Mouse (Mus musculus) telencephalon, adult 2 months (tissue): ENCODE measurements around the gene Tmem116.
A peak's percentile ranks its signal among the peaks of the same experiment; 100 is the strongest.

ENCODE experiments used
- DNase-seq: peaks from one replicate; pipeline ENCODE4 v3.0.0-alpha.2; 2011; ENCODE audit warnings: low read depth, low spot score

The Tmem116 gene

DNA sequence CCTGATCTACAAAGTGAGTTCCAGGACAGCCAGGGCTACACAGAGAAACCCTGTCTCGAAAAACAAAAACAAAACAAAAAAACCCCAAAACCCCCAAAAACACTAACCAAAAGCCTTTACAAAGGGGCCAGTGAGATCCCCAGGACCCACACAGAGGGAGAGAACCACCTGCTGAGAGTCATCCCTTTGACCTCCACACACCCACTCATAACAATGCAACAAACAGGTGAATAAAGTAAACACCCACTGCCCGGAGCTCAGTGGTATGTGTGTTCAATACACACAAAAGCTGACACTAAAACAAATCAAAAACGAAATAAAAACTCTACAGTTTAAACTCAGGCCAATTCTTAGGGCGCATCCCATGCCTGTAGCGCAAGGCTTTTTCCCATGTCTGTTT is 88.4 kb downstream of the Tmem116 start:
- DNase-seq, result no peak

DNA sequence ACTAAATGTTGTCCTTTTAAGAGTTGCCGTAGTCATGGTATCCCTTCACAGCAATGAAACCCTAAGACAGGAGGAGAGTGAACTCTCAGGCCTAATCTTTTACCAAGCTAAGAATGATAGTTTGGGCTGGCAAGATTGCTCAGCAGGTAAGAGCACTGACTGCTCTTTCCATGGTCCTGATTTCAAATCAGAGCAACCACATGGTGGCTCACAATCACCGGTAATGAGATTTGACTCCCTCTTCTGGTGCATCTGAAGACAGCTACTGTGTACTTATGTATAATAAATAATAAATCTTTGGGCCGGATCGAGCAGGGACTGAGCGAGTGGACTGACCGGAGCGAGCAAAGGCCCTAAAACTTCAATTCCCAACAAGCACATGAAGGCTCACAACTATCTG is 89.5 kb downstream of the Tmem116 start:
- DNase-seq, result no peak

DNA sequence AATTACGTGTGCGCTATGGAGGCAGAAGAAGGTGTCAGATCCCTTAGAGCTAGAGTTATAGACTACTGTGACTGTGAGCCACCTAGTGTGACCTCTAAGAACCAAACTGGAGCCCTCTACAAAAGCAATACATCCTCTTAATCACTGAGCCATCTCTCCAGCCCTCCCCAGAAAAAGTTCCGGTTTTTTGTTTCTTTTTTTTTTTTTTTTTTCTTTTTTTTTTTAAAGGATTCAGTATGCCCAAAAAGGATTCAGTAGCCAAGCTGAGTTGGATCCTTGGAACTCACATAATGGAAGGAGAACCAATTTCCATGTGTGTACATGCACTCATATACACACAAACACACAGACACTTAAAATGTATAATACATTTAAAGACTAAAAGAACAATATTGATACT is 91.7 kb downstream of the Tmem116 start:
- DNase-seq, result no peak

DNA sequence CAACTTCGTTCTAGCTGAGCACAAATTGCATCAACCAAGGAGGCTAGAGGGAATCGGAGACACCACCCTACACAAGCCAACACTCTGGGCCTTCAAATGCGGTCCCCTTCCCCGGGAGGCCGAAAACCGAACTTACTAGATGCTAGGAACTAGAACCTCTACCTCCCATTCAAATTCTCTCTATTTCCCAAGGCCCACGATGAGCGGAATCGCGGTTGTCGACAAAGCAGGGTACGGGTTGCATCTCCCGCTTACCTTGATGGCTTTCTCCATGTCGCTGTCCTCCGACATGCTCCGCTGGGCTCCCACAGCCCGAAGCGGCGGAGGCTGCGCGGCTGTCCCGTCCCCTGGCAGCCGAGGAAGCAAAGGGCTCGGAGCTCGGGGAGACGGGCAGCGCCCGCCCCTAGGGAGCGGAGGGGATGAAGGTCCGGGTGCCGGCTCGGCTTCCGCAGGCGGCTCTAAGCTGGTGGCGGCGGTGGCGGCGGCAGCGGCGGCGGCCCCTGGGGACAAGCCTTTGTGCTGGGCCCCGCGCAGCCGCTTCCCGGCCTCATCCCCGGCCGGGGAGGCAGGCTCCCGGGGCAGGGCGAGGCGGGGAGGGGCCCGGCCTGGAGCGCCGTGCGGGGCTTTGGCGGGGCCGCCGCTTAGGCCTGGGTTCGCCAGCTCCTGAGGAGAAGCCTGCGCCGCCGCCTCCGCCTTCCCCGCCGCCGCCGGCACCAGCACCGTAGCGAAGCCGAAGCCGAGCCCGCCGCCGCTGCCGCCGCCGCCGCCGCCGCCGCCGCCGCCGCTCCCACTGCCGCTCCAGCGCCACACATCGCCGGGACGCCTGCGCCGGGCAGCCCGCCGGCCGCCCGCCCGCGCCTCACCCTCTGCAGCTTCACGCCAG is 93.5 kb downstream of the Tmem116 start, which contains the start of the genes Adam1a and Gm42878:
Gene Adam1a, minus strand, starts transcription at position 573 of the 883 bp plus-strand sequence.
Gene Gm42878, minus strand, starts transcription at position 573 of the 883 bp plus-strand sequence.
- no peak for DNase-seq

DNA sequence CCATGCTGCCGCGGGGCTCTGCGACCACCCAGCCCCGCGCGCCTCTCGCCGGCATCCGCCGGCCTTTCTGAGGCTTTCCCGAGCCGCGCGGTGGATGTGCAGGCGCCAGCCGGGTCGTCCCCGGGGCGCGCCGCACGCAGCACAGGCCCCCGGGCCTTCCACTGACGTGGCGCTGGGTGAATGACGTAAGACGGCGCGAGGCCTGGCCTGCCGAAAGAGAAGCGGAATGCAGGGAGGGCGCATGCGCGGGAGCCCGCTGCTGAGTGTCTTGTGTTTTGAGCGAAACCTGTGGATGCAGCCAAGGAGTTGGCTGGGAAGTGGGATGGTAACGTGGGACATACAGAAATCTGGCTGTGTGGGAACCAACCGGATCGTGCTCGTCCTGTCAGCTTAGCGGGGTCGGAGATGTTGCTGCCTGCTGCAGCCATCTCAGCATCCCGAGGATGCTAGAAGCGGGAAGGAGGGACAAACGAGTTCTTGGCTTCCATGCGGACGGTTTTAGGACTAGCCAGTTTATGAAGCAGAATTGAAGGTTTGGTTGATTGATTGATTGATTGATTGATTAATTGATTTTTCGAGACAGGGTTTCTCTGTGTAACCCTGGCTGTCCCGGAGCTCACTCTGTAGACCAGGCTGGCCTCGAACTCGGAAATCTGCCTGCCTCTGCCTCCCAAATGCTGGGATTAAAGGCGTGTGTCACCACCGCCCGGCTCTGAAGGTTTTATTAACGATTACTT is 94.3 kb downstream of the Tmem116 start, which contains the start of gene Mapkapk5:
Gene Mapkapk5, minus strand, starts transcription at position 113 of the 737 bp plus-strand sequence.
- DNase-seq, result peak; percentile 91

DNA sequence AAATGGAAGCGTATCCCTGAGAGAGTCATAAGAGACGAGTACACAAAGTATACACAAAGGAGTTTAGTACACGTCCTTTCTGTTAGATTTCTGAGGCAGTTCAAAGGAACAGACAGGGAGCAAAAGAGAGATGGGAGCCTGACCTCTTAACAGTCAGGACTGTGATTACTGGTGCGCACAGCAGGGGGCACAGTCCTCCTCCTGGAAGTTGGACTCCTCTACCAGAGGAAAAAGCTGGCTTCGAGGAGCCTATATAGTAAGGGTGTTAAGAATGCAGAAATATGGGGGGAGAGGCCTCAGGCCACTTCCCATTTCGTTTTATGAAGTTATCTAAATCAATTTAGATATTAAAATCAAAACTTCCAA is 94.8 kb downstream of the Tmem116 start:
- no peak for DNase-seq

DNA sequence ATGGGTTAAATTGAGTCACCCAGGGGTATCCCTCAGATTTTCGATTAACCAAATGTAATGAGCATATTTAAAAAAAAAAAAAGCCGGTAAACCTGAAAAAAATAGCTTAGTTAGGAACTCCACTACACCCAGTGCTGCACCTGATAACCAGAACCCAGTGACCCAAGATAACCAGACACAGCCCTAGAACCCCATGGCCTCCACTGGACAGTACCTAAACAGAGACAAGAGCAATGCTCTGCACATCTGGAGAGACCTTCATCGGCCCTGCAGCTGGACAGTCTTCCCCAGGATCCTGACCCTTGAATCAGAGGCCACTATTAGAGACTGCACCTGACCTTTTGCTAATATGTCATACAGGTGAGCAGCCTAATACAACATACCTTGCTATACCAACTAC is 95.4 kb downstream of the Tmem116 start:
- no peak for DNase-seq

DNA sequence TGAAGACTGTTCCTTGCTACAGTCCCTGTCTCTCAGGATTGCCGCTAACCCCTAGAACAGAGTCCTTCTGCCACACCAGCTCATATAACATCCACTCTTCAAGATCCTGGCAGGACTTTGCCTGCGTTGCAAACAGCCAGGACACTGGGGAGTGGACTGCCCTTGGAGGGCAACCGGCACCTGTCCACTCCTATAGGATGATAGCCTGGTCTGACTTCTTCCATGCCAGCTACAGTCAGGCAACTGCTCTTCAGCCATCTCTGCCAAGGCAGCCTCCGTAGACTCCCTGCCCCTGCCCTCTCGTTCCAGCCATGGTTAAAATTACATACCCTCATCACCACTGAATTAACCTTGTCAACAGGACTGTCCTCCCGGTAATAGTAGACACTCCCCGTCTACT is 97.5 kb downstream of the Tmem116 start:
- no peak for DNase-seq

DNA sequence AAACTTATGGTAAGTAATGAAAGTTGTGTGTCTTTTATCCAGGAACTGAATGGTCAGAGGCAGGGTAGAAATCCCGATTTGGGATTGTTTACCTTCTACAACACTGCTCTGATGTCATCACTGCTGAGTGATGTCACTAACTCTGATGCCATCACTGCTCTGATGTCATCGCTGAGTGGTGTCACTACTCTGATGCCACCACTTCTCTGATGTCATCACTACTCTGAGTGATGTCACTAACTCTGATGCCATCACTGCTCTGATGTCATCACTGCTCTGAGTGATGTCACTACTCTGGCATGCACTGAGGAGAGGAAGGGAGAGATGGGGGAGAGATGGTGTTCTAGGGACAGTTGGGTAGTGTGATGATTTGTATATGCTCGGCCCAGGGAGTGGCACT is 110.7 kb downstream of the Tmem116 start:
- DNase-seq, result no peak

DNA sequence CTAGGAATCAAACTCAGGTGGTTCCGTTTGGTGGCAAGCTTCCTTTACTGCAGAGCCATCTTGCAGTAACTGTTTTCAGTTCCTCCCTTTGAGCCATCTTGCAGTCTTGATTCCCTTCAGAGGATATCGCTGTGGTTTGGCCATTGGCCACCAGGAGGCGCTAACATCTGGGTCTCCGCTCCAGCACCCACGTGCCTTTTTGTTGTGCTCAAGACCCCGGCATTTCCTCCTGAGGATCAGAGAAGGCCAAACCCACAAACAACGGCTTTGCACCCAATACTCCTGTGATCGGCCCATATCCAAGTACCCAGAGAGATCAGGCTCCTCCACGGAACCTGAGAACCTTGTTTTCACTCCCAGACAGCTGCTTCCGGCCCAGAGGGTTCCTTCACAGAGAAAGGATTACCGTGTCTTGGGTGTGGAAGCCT is 112.8 kb downstream of the Tmem116 start:
- DNase-seq, result peak; percentile 38

DNA sequence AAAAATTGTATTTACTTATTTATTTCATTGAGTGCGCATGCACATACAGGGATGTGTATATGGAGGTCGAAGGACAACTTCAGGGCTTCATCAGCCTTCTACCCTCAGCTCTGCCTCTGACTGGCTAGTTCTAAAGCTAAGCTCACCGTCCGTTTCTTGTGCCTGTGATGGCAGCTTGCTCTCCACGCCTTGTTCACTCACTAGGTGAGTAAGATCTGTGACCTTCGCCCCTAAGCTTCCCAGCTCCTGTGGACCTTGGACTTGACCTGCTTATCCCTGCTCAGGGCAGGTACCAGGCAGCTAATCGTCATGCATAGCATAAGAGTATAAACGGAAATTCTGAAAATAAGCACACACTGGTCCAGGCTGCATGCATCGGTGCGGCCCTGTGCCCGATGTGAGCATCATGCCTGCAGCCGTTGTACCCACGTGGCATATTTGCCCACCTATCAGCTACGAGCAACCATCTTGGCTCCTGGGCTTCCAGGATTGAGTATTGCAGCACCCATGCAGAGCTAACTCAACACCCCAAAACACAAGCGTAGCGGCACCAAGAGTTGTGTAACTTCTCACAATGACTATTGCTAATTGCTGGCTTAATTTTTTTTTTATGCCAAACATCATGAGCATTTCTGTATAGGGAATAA is 114.5 kb downstream of the Tmem116 start:
- no peak for DNase-seq

DNA sequence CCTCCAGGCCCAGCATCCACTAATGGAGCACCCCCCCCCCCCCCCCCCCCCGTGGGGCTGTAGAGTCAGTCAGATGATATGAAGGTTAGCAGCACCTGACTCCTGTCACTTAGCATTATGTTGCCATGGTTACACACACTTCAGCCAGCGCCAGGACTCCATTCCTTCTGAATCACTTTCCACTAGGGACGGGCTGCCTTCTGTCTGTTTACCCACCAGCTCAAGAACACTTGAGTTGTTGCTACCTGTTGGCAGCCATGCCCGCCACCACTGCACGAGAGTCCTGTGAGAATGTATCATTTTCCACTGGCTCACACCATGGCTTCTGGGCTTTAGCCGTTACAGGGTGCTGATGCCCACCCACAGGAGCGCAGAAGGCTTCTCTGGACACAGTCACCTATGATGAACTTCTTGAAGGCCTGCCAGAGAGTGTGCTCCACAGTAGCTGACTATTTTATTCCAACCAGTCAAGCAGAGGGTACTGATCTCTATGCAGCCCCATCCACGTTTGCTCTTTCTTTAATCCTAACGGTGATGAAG is 118.3 kb downstream of the Tmem116 start:
- DNase-seq, result no peak

DNA sequence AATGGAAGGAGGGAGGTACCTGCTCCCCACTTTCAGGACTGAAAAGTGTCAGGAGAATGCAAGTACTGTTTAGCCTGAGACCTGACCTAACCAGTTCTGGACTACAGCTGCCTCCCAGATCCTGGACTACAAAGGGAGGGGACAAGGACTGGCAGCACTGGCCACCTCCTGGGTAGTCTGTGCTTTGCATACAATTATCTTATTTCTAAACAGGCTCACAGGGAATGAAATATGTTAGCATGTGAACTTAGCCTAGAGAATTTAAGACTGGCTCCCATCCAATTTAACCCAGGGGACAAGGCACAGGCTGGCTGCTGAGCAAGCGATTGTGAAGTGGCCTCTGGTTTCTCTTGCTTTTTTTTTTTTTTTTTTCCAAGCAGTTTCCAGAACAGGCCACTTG is 119.1 kb downstream of the Tmem116 start:
- DNase-seq, result no peak
